Mouse (Mus musculus): ENCODE data around the gene Pde5a. TPM values are rescaled to one million over a fixed set of nuclear protein-coding genes. Genes with fewer than 3 reads are reported as not detected.

Pde5a gene
- polyA plus RNA-seq, 1 experiment from 2014 or later: 2.7 TPM

DNA sequence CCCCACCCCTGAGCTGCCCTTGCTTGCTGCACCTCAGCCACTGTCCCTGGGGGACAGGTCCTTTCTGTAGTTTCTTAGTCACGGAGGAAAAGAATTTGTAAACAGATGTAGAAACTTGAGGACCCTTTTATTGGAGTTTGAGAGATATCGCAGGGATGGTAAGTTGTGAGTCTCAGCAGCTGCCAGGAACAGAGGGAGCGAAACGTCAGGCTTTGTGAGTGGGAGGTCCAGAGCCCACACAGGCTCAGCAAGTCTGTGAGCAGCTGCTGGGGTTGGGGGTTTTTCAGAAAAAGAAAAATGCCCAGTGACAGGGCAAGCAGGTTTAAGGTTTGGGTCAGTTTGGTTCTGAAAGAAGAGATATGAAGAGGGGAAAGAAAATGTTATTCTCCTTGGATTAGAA is 92.0 kb downstream of the Pde5a start:
- Histone ChIP-seq H3K4me2 (replicated peaks) (no peak overlapping the region), H3K27me3 (replicated peaks) (no peaks in the 10 kb centered on the region), H3K9me3 (no peaks in the 10 kb centered on the region), H3K4me1 (no peaks in the 10 kb centered on the region), H3K9ac (no peak overlapping the region), H3K27ac (no peak overlapping the region), H3K4me3 (no peak overlapping the region), H3K36me3 (0 out of 2 replicates have a peak, but pooled peaks cover 2% of the 10 kb centered on the region)
- WGBS: 67% methylated on average over 4 of the region's 4 CpGs
- ATAC-seq (ENCODE audit: low FRiP score, low read depth): no peak

DNA sequence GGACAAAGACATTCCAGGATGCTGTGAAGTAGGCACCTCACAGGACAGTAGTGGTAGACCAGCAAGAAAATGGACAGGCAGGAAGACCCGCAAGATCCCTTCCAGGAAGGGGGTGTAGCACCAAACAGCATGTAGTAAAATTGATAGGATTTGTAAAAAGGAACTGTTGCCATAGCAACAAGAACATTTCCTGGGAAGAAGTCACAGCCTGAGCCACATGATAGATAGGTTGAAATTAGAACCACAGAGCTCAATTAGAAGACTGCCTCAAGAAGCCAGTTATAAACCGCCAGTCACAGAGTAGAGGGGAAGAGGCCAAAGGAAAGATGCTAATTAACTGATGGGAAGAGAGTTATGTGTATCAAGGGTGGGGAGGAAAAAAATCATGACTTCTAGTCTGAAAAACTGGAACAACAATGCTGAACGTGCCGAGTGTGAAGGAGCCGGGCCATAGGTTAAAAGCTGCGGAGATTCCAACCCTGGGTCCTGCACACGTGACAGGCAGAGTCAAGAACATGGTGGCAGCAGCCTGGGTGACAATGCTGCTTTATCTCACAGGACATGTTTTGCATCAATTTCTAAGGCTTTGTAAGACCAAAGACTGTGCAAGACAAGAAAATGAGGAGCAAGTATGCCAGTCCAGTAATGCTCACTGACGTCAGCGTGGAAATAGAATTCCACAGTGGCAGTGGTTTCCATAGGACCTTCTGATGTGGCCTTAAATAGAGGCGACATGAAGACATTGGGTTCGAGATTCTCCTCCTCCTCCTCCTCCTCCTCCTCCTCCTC is 99.7 kb downstream of the Pde5a start:
- ATAC-seq (ENCODE audit: low FRiP score, low read depth): no peak
- Histone ChIP-seq H3K27me3 (replicated peaks) (no peaks in the 10 kb centered on the region), H3K4me1 (no peaks in the 10 kb centered on the region), H3K9me3 (no peaks in the 10 kb centered on the region), H3K9ac (no peak overlapping the region), H3K4me2 (replicated peaks) (no peak overlapping the region), H3K36me3 (0 out of 2 replicates have a peak, but pooled peaks cover 2% of the 10 kb centered on the region), H3K27ac (no peak overlapping the region), H3K4me3 (no peak overlapping the region)
- 84% methylated on average over 11 of the region's 11 CpGs for WGBS

DNA sequence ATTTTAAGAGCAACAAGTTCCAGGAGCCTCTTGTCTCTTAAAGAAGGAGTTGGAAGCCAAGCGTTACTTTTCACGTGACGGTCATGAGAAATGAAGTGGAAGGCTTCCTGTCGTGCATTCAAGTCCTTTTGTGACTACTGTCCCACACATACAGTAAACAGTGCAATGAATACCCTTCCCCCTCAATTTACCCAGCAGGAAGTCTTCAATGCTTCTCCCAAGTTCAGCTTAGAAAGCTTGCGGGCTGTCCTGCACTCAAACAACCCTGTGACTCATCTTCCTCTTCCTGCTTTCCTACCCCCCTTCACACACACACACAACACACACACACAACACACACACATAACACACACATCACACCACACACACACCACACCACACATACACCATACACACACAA is 105.8 kb downstream of the Pde5a start:
- no peak overlapping the region for H3K4me3 ChIP-seq
- ATAC-seq (ENCODE audit: low FRiP score, low read depth): no peak
- H3K27ac ChIP-seq: no peak overlapping the region
- H3K4me1 ChIP-seq: no peaks in the 10 kb centered on the region
- no peaks in the 10 kb centered on the region for H3K9me3 ChIP-seq
- no peaks in the 10 kb centered on the region for H3K36me3 ChIP-seq
- H3K9ac ChIP-seq: no peak overlapping the region
- WGBS: 52% methylated on average over 5 of the region's 5 CpGs
- H3K4me2 ChIP-seq (replicated peaks): no peak overlapping the region
- H3K27me3 ChIP-seq (replicated peaks): no peaks in the 10 kb centered on the region

DNA sequence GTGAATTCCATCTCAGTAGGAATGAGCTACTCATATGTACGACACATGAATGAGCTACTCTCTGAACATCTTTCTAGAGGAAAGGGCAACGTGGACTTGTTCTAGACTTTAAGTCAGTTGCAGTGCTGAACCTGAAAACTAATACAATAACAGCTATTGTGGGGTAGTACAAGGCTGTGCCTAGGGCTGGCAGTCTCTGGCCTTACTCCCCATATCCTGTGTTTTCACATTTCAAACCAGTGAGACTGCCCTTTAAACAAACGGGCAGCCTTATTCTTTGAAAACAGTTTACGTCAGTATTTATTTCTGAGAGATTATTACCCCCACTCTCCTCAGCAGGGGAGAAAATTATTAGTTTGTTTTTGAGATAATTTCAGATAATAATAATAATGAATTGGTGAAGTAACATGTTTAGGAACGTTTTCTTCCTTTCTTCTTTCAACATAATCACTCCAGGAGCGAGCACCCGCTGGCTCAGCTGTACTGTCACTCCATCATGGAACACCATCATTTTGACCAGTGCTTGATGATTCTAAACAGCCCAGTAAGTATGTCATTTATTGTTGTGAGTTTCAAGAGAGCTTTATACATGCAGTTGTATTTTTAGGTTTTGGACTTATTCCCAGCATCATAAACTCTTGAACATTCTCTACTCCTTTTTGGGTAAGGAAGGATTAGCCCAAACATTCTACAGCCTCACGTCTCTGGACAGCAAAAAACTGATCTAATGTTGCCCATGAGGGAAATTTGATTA is 106.5 kb downstream of the Pde5a start:
- WGBS: 86% methylated on average over 8 of the region's 8 CpGs
- Histone ChIP-seq H3K27ac (no peak overlapping the region), H3K9ac (no peak overlapping the region), H3K36me3 (no peaks in the 10 kb centered on the region), H3K4me3 (no peak overlapping the region), H3K4me2 (replicated peaks) (no peak overlapping the region), H3K4me1 (no peaks in the 10 kb centered on the region), H3K9me3 (no peaks in the 10 kb centered on the region), H3K27me3 (replicated peaks) (no peaks in the 10 kb centered on the region)
- ATAC-seq (ENCODE audit: low FRiP score, low read depth): no peak

DNA sequence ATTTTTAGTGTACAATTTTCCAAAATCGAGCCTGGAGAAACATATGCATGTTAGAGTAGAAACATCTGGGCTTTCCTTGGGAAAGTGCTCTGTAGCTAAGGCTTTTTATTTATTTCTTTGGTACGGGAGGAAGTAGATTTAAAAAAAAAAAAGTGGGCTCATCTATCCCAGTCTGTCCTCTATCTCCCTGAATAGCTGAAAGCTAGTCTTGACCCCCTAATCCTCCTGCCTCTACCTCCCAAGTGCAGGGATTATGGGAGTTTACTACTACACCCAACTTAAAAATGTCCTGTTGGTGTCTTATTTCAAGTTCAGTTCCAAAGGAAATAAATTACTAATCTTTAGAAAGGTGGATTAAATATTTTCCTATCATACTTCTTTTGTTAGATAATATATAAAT is 108.9 kb downstream of the Pde5a start:
- ATAC-seq (ENCODE audit: low FRiP score, low read depth): no peak
- no peak overlapping the region for H3K27ac ChIP-seq
- no peak overlapping the region for H3K4me3 ChIP-seq
- H3K9ac ChIP-seq: no peak overlapping the region
- H3K27me3 ChIP-seq (replicated peaks): no peaks in the 10 kb centered on the region
- H3K36me3 ChIP-seq: no peaks in the 10 kb centered on the region
- H3K4me2 ChIP-seq (replicated peaks): no peak overlapping the region
- H3K4me1 ChIP-seq: no peaks in the 10 kb centered on the region
- no peaks in the 10 kb centered on the region for H3K9me3 ChIP-seq
- WGBS: 81% methylated on average over 2 of the region's 2 CpGs

DNA sequence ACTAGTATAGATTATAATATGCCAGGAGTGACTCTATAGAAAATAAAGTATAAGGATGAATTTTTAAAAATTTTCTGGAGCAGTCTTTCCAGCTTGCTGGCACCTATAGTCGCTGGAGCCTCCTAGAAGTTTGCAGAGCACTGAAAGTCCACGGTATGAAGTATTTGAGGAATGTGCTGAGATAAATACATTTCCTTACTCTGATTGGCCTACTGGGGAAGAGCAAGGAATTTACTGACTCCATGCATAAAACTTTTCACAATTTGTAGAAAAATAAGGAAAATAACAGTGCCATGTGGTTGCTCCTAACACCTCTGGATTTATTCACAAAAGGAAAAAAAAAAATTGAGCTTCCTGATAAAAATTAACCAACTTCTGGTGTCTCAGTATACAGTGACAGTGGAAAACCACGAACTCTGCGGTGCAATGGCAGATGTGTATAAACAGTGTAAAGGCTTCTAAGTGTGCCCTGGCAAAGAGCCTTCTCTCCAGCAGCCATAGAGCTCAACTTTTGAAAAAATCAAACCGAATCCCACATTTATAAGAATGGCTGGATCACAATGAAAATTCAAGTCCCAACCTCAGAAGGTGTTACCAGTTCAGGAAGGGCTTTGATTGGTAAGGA is 119.8 kb downstream of the Pde5a start:
- Histone ChIP-seq H3K36me3 (no peaks in the 10 kb centered on the region), H3K4me1 (no peaks in the 10 kb centered on the region), H3K27ac (no peak overlapping the region), H3K27me3 (replicated peaks) (no peaks in the 10 kb centered on the region), H3K4me3 (no peak overlapping the region), H3K9ac (no peak overlapping the region), H3K9me3 (no peaks in the 10 kb centered on the region), H3K4me2 (replicated peaks) (no peak overlapping the region)
- ATAC-seq (ENCODE audit: low FRiP score, low read depth): no peak
- WGBS: 89% methylated on average over 5 of the region's 5 CpGs

DNA sequence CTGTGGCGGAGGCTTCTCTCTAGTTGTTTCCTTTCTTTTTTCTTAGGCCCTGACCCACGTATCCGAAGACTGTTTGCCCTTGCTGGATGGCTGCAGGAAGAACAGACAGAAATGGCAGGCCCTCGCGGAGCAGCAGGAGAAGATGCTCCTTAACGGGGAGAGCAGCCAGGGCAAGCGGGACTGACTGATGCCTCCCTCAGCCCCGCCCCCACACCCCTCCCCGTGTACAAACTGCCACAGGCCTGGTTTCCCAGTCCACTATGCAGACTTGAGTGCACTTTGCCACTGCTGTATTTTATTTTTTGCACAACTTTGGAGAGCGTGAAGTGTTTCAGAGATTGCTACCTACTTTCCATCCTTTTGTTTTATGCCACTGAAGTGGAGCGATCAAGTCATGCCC is 126.4 kb downstream of the Pde5a start:
- H3K36me3 ChIP-seq: peaks cover 4% of the 10 kb centered on the region; the same call in 1 of the 2 replicates
- ATAC-seq (ENCODE audit: low FRiP score, low read depth): no peak
- H3K4me1 ChIP-seq: no peaks in the 10 kb centered on the region
- H3K27me3 ChIP-seq (replicated peaks): no peaks in the 10 kb centered on the region
- H3K9me3 ChIP-seq: no peaks in the 10 kb centered on the region
- no peak overlapping the region for H3K27ac ChIP-seq
- no peak overlapping the region for H3K4me3 ChIP-seq
- H3K9ac ChIP-seq: no peak overlapping the region
- no peak overlapping the region for H3K4me2 ChIP-seq (replicated peaks)
- WGBS: 63% methylated on average over 11 of the region's 11 CpGs

DNA sequence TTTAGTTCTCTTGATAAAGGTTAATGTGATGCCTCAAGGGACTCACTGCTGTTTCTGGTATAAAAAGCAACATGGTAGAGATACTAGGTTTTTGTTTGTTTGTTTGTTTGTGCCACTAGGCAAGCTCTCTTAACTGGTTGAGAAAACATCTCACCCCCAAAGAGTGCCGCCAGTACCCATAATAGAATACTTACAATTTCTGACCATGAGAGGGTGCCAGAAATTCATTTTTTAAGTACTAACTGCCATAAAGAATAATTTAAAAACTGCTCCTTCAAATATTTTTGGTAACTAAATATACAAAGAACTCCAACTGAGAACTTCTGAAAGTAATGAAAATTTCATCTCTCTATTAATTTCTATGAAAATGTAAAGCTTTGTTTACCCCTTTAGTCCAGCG is 131.1 kb downstream of the Pde5a start:
- Histone ChIP-seq H3K9ac (no peak overlapping the region), H3K4me2 (replicated peaks) (no peak overlapping the region), H3K4me1 (no peaks in the 10 kb centered on the region), H3K27me3 (replicated peaks) (no peaks in the 10 kb centered on the region), H3K9me3 (no peaks in the 10 kb centered on the region), H3K36me3 (peaks cover 4% of the 10 kb centered on the region; the same call in 1 of the 2 replicates), H3K27ac (no peak overlapping the region), H3K4me3 (no peak overlapping the region)
- no peak for ATAC-seq (ENCODE audit: low FRiP score, low read depth)
- 88% methylated on average over 2 of the region's 2 CpGs for WGBS

DNA sequence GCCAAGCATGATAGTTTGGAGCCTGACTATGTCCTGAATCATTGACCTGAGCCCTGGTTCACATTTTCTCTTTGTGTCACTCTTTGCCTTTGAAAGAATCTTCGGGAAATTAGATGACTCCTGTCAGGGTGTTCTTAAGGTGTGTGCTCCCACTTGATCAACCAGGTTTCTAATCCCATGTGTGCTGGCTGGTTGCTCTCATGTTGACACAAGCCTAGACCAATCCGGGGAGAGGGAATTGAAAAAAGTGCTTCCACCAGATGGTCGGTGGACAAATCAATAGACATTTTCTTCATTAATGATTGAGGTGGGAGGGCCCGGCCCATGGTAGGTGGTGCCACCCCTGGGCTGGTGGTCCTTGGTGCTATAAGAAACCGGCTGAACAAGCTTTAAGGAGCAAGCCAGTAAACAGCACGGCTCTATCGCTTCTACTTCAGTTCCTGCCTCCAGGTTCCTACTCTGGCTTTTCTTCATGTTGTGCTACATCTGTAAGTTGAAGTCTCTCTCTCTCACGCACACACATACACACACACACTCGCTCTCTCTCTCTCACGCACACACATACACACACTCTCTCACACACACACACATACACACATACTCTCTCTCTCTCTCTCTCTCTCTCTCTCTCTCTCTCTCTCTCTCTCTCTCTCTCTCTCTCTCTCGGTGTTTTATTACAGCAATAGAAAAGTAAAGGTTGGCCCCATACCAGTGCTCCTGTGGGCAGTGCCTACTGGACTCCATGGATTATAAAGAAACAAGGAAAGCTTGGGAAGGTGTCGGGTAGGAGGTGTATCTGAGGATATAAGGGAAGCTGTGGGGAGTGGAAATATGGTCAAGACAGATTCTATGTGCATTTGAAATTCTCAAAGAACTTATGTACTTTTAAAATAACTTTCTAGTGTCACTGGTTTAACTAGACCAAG is 132.1 kb downstream of the Pde5a start:
- Histone ChIP-seq H3K36me3 (no peaks in the 10 kb centered on the region), H3K27me3 (replicated peaks) (no peaks in the 10 kb centered on the region), H3K4me3 (no peak overlapping the region), H3K4me1 (no peaks in the 10 kb centered on the region), H3K9ac (no peak overlapping the region), H3K9me3 (no peaks in the 10 kb centered on the region), H3K27ac (no peak overlapping the region), H3K4me2 (replicated peaks) (no peak overlapping the region)
- WGBS: 89% methylated on average over 12 of the region's 12 CpGs
- no peak for ATAC-seq (ENCODE audit: low FRiP score, low read depth)

DNA sequence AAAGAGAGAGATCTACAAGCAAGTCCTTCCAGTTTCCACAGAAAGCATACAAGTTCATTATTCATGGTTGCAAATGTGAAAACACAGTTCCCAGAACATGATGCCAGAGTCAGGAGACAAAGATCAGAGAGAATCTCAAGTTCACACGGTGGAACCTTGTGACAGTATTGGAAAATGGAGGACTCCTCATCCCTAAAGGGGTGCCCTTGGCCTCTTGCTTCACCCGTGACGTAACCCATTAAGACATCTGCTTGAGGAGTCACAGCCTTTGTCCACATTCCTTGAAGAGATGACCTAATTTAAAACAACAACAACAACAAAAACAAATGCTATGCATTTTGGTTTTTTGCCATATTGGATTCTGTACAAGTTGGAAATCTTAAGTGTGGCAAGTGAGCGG is 136.3 kb downstream of the Pde5a start:
- Histone ChIP-seq H3K4me2 (replicated peaks) (no peak overlapping the region), H3K9me3 (no peaks in the 10 kb centered on the region), H3K4me3 (no peak overlapping the region), H3K36me3 (no peaks in the 10 kb centered on the region), H3K27ac (no peak overlapping the region), H3K27me3 (replicated peaks) (no peaks in the 10 kb centered on the region), H3K9ac (no peak overlapping the region), H3K4me1 (no peaks in the 10 kb centered on the region)
- 89% methylated on average over 4 of the region's 4 CpGs for WGBS
- no peak for ATAC-seq (ENCODE audit: low FRiP score, low read depth)

DNA sequence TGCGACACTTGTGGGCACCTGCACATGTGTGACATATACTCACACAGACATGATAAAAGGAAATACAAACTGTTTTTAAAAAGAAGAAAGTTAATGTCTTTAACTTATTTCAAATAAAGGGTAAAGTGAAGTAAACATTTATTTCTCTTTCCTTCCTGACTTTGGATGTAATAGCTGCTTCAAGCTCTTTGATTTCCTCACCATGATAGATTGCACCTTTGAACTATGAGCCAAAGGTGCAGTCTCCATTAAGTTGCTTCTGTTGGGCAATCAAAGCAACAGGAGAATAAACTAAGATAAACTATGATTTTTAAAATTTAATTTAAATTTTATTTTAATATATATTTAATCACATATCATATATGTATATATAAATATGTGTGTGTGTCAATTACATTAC is 139.5 kb downstream of the Pde5a start:
- no peak overlapping the region for H3K4me2 ChIP-seq (replicated peaks)
- ATAC-seq (ENCODE audit: low FRiP score, low read depth): no peak
- no peak overlapping the region for H3K4me3 ChIP-seq
- no peaks in the 10 kb centered on the region for H3K27me3 ChIP-seq (replicated peaks)
- WGBS: 96% methylated on average over 1 of the region's 1 CpGs
- no peaks in the 10 kb centered on the region for H3K36me3 ChIP-seq
- no peaks in the 10 kb centered on the region for H3K4me1 ChIP-seq
- no peaks in the 10 kb centered on the region for H3K9me3 ChIP-seq
- no peak overlapping the region for H3K9ac ChIP-seq
- no peak overlapping the region for H3K27ac ChIP-seq

DNA sequence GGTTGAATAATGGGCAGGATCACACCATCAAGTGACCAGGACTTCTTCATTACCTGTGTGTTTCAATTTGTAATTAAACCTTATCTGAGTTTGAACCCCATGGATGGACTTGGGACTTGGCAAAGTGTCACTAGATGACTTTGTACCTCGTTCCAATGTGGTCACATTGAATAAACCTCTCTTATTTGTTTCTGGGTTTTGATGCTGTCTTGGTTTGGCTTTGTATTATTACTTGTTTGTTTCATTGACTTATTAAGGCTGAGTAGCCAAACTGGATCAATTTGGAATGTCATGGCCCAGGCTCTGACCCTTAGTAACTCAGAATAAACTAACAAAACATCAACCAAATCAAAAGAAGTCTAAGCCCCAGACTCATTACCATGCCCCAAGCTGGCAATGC is 142.8 kb downstream of the Pde5a start:
- H3K9me3 ChIP-seq: no peaks in the 10 kb centered on the region
- 88% methylated on average over 1 of the region's 1 CpGs for WGBS
- H3K27me3 ChIP-seq (replicated peaks): no peaks in the 10 kb centered on the region
- no peaks in the 10 kb centered on the region for H3K36me3 ChIP-seq
- no peak for ATAC-seq (ENCODE audit: low FRiP score, low read depth)
- H3K4me2 ChIP-seq (replicated peaks): no peak overlapping the region
- no peak overlapping the region for H3K4me3 ChIP-seq
- H3K4me1 ChIP-seq: no peaks in the 10 kb centered on the region
- no peak overlapping the region for H3K27ac ChIP-seq
- no peak overlapping the region for H3K9ac ChIP-seq
